Mouse (Mus musculus) neural tube, embryonic 12.5 days (tissue): ENCODE measurements around the gene Pole4. TPM values are rescaled to one million over a fixed set of nuclear protein-coding genes. Genes with fewer than 3 reads are reported as not detected.
A peak's percentile ranks its signal among the peaks of the same experiment; 100 is the strongest.

Experiments used
- ATAC-seq: fragments of 200-750 bp; cut with Nextera tagmentation; 2 replicates; pipeline ENCODE4 v1.8.0; 2017; ENCODE audit warnings: low read depth, mild to moderate bottlenecking, moderate TSS enrichment, moderate library complexity; ENCODE audit not compliant: low FRiP score
- H3K27ac ChIP-seq: fragments of 300-500 bp; sonication (generic); 2 replicates; pipeline ENCODE4 v1.5.1; 2016
- H3K27me3 ChIP-seq: fragments of 300-500 bp; sonication (generic); replicated peaks from 2 replicates; pipeline ENCODE4 v1.6.1; 2016; ENCODE audit warnings: mild to moderate bottlenecking
- H3K36me3 ChIP-seq: fragments of 300-500 bp; sonication (generic); 2 replicates; pipeline ENCODE4 v1.6.1; 2016; ENCODE audit warnings: mild to moderate bottlenecking
- H3K4me1 ChIP-seq: fragments of 300-500 bp; sonication (generic); 2 replicates; pipeline ENCODE4 v1.6.1; 2016
- H3K4me2 ChIP-seq: fragments of 300-500 bp; sonication (generic); replicated peaks from 2 replicates; pipeline ENCODE4 v1.6.1; 2016; ENCODE audit warnings: mild to moderate bottlenecking
- H3K4me3 ChIP-seq: fragments of 300-500 bp; sonication (generic); 2 replicates; pipeline ENCODE4 v1.5.1; 2016
- H3K9ac ChIP-seq: fragments of 300-500 bp; sonication (generic); 2 replicates; pipeline ENCODE4 v1.6.1; 2016; ENCODE audit warnings: mild to moderate bottlenecking
- H3K9me3 ChIP-seq: fragments of 300-500 bp; sonication (generic); 2 replicates; pipeline ENCODE4 v1.6.1; 2016; ENCODE audit warnings: mild to moderate bottlenecking
- WGBS: fragments of 180-500 bp; shearing (Covaris S2); methylation state at CpG from one replicate; pipeline ENCODE4 v1.1.7; 2016; 5-methylcytosine and 5-hydroxymethylcytosine counted together
- polyA plus RNA-seq: library from polyadenylated mRNA; unstranded; fragments of >200 nt; fragmentation: Nextera tagmentation; extraction: Ambion mirVana; gene quantifications from 2 replicates; pipeline ENCODE4 v1.2.1, GENCODE M21; 2016

Pole4 gene
- polyA plus RNA-seq, 1 experiment from 2014 or later: 102 TPM

DNA sequence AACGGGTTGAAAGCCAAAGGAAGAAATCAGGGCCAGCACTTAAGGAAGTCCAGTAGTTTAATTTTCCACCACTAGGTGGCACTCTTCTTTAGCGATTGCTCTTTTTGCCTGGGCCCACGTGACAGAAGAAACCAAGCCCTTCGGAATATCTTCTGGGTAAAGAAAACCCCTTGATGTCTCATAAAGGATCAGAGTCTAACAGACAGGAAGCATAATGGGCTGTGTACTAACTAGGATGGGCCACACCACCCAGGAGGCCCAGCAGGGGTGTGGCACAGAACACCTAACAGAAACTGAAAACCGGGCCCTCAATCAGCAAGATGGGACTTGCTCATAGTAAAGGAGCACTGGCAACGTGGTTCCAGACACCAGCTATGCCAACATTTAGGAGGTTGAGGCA lies 35.1 kb upstream of the Pole4 start:
- ATAC-seq: peak; percentile 45; the same call in 1 of the 2 replicates
- Histone ChIP-seq H3K4me1 (no peaks in the 10 kb centered on the region), H3K27me3 (no peaks in the 10 kb centered on the region), H3K27ac (no peak overlapping the region), H3K4me3 (no peak overlapping the region), H3K9ac (no peak overlapping the region), H3K36me3 (peaks cover 19% of the 10 kb centered on the region; the same call in 1 of the 2 replicates), H3K4me2 (0 out of 2 replicates have a peak overlapping the region, but pooled peaks have one; percentile 26), H3K9me3 (no peaks in the 10 kb centered on the region)
- 35% methylated on average over 6 of the region's 6 CpGs for WGBS

DNA sequence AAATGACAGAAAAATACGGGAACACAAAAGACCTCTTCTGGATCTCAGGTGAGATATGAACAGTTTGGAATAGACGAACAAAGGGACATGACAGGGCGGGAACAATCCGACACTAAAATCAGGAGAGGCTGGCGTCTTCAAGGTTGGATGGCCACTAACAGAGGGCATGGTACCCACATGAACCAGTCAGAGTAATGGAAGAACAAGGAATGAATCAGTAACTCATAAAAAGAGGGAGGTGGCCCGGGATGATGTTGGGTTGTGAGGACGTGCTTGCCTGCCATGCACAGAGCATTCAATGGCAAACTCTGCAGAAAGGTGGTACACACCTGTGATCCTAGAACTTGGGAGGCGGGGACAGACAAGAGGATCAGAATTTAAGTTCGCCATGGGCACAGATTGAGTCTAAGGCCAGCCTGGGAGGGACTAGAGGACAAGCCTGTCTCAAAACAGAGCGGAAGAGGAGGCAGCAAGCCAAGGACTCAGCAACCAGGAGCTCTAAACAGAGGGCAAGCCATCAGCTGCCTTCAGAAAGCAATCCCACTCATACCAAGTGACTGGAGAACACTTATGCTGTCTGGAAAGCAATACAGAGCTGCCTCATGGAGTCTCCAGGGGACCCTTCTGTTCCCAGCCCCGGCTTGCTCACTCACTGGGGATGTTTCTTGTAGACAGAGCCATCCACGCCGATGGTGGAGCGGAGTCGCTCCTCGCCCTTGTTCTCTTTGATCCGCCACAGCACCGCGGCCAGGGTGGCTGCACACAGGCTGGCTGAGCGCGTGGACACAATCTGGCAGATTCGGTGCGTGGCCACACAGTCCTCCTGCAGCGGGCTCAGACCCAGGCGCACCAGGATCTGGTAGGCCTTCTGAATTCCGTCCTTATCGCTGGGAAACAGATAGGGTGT lies 32.7 kb upstream of the Pole4 start:
- no peak for ATAC-seq
- Histone ChIP-seq H3K4me1 (no peaks in the 10 kb centered on the region), H3K27ac (no peak overlapping the region), H3K4me2 (no peak overlapping the region), H3K4me3 (no peak overlapping the region), H3K9ac (no peak overlapping the region), H3K36me3 (peaks cover 24% of the 10 kb centered on the region; the same call in 1 of the 2 replicates), H3K9me3 (no peaks in the 10 kb centered on the region), H3K27me3 (no peaks in the 10 kb centered on the region)
- WGBS: 95% methylated on average over 27 of the region's 27 CpGs

DNA sequence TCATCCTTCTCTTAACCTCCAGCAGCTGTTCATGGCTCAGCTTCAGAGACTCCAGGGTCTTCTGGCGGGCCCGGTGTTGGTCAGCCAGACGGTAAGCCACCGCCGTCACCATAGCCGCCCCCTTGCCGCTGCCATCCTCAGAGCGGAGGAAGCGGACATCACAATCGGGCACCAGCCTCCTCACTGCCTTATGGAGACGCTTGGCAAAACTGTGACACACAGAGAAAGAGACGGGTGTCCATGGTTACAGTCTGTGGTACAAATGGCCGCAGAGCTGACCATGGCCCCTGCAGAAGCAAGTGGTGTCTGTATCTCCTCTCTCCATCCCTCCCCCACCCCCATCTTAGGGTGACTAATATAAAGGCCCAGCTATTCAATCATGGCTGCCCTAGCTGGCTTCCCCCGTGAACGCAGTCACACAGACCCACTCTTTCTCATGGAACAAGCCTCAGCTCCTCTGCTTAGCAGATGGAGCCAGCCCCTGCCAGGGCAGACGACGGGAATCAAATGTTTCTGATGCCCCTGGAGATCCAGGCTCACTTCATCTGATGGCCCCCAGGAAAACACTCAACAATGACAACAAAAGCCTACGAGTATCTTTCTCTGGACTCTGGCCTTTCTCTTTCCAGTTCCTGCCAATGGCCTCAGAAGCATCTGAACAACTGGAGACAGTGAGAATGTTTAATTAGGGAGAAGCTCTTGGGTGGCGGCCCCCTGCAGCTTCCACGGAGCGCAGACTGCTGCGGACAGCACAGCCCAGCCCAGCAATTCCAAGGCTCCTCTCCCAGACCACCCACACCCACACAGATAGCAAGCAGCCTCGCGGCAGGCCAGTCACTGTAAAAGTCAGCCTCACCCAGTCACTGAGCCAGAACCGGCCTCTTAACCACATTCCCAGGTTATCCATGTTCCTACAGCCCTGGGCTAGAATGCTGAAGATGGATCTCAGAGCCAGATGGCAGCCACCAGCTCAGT lies 31.7 kb upstream of the Pole4 start:
- no peaks in the 10 kb centered on the region for H3K27me3 ChIP-seq
- H3K9ac ChIP-seq: no peak overlapping the region
- H3K4me2 ChIP-seq: no peak overlapping the region
- no peak overlapping the region for H3K4me3 ChIP-seq
- no peaks in the 10 kb centered on the region for H3K9me3 ChIP-seq
- peaks cover 22% of the 10 kb centered on the region; the same call in 1 of the 2 replicates for H3K36me3 ChIP-seq
- H3K27ac ChIP-seq: no peak overlapping the region
- H3K4me1 ChIP-seq: no peaks in the 10 kb centered on the region
- 88% methylated on average over 25 of the region's 25 CpGs for WGBS
- ATAC-seq: no peak

DNA sequence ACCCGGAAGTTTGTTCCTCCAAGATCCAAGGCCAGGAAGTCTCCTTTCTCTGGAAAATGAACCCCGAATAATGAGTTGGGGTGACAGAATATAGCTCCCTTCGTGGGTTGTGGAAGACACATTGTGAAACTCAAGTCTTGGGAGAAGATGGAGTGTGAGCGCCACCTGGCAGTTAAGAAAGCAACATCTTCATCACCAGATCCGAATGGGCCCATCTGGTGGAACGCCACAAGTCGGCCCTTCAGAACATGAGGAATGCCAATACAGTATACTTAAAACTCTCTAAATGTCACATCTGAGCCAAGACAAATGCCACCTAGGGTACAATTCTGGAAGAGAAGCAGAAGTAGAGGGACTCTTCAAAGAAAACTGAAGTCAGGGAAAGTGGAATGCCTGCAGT lies 30.2 kb upstream of the Pole4 start:
- ATAC-seq: no peak
- 90% methylated on average over 7 of the region's 7 CpGs for WGBS

DNA sequence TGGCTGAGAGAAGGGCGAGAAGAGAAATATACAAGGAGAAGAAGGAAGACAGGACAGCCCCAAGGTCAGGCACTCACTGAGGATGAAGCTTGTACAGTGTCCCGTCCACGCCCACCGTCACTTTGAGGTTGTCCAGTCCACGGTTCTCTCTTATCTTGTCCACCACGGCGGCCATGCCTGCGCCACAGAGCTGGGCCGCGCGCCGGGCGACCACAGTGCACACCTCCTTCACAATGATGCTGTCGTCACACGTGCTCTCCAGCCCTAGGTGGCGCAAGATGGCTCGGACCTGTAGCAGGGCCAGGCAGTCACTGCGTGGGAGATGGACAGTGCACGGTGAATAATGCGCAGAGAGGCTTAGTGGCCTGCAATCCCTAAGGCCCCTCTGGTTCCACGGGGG lies 23.5 kb upstream of the Pole4 start:
- WGBS: 93% methylated on average over 21 of the region's 21 CpGs
- Histone ChIP-seq H3K9ac (no peak overlapping the region), H3K4me3 (no peak overlapping the region), H3K27ac (no peak overlapping the region), H3K4me2 (no peak overlapping the region), H3K36me3 (peaks cover 14% of the 10 kb centered on the region), H3K9me3 (no peaks in the 10 kb centered on the region), H3K4me1 (no peaks in the 10 kb centered on the region), H3K27me3 (no peaks in the 10 kb centered on the region)
- ATAC-seq: no peak

More for the DNA sequence above, 30.2 kb upstream of the Pole4 start:
- H3K27ac ChIP-seq: no peak overlapping the region
- H3K9ac ChIP-seq: no peak overlapping the region
- no peak overlapping the region for H3K4me2 ChIP-seq
- no peak overlapping the region for H3K4me3 ChIP-seq
- H3K9me3 ChIP-seq: no peaks in the 10 kb centered on the region
- peaks cover 26% of the 10 kb centered on the region; the same call in 1 of the 2 replicates for H3K36me3 ChIP-seq
- no peaks in the 10 kb centered on the region for H3K4me1 ChIP-seq
- no peaks in the 10 kb centered on the region for H3K27me3 ChIP-seq

DNA sequence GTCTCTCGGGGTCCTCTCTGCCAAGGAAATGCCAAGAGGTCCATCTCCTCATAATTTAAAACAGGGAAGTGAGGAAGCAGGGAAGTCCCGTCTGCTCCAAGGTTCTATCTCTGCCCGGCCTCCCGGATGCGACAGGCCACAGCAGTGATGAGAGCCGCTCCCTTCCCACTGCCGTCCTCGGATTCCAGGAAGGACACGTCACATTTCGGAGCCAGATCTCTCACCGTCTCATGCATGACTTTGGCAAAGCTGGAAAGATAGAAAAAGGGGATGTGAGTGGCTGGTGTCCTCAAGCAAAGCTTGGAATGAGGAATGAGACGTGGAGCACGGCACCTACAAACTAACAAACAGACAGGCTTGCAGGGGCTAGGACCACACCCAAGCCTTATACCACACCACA lies 22.0 kb upstream of the Pole4 start:
- H3K27me3 ChIP-seq: no peaks in the 10 kb centered on the region
- peaks cover 11% of the 10 kb centered on the region for H3K36me3 ChIP-seq
- no peak overlapping the region for H3K4me3 ChIP-seq
- H3K9me3 ChIP-seq: no peaks in the 10 kb centered on the region
- no peak overlapping the region for H3K27ac ChIP-seq
- 94% methylated on average over 13 of the region's 13 CpGs for WGBS
- H3K4me1 ChIP-seq: peaks cover 7% of the 10 kb centered on the region; the same call in 1 of the 2 replicates
- no peak for ATAC-seq
- H3K4me2 ChIP-seq: no peak overlapping the region
- no peak overlapping the region for H3K9ac ChIP-seq

DNA sequence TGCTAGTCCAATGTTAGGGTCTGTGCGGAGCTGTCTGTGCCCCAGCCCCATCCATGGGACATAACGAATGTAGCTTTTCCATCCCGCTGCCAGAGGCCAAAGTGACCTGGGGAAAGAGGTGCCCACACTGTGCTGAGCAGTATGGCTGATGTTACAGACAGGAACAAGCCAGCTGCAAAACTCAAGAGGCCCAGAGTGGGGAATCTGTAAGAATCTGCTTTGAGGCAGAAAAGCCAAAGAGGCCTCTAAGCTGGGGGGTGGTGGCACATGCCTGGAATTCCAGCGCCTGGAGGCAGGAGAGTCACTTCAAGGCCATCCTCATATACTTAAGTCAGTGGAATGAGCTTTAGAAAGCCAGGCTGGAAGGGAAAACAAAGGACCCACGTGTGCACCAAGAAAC lies 18.2 kb upstream of the Pole4 start:
- Histone ChIP-seq H3K27me3 (no peaks in the 10 kb centered on the region), H3K36me3 (peaks cover 7% of the 10 kb centered on the region), H3K4me1 (peaks cover 7% of the 10 kb centered on the region; the same call in 1 of the 2 replicates), H3K9me3 (no peaks in the 10 kb centered on the region), H3K27ac (no peak overlapping the region), H3K9ac (0 out of 2 replicates have a peak overlapping the region, but pooled peaks have one; percentile 26), H3K4me2 (no peak overlapping the region), H3K4me3 (no peak overlapping the region)
- 50% methylated on average over 5 of the region's 5 CpGs for whole genome bisulfite sequencing
- ATAC-seq: no peak

DNA sequence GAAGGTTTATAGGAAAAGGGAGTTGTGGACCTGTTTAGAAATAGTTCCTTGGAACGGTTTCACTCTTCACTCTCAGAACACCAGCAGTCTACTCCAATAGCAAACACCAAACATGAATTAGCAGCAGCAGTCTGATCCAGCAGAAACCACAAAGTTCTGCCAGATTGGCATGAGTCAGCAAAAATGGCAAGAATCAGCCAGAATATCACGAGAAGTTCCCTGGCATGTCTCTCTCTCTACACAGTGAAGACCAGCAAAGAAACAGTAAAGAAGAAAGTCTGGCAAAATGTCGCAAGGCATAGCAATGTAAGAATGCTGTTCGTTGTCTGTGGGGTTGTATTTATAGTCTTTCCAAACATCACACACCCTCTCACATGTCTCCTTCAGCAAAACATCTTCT lies 11.0 kb upstream of the Pole4 start:
- Histone ChIP-seq H3K9me3 (no peaks in the 10 kb centered on the region), H3K36me3 (no peaks in the 10 kb centered on the region), H3K27ac (no peak overlapping the region), H3K4me2 (no peak overlapping the region), H3K27me3 (no peaks in the 10 kb centered on the region), H3K9ac (no peak overlapping the region), H3K4me1 (no peaks in the 10 kb centered on the region), H3K4me3 (no peak overlapping the region)
- no peak for ATAC-seq
- WGBS: 86% methylated on average over 4 of the region's 4 CpGs

DNA sequence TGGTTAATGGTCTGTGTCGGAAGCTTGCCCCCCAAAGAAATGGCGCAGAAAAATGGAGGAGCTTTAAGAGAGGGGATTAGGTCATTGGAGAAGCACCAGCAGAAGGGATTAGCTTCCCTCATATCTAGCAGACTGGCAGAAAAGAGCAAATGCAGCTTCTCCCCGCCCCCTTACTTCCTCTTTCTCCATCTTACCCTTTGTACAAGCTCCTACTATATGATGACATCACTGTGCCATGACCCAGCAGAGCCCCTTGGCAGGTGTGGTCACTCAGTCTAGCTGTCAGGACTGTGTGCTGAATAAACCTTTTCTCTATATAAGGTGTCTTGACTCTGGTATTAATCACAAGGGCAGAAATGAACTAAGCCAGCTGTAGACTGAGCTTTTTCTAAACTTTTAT lies 10.5 kb upstream of the Pole4 start:
- Histone ChIP-seq H3K9me3 (no peaks in the 10 kb centered on the region), H3K4me1 (no peaks in the 10 kb centered on the region), H3K4me3 (no peak overlapping the region), H3K27me3 (no peaks in the 10 kb centered on the region), H3K4me2 (no peak overlapping the region), H3K36me3 (no peaks in the 10 kb centered on the region), H3K27ac (no peak overlapping the region), H3K9ac (no peak overlapping the region)
- WGBS: 86% methylated on average over 3 of the region's 3 CpGs
- ATAC-seq: no peak

DNA sequence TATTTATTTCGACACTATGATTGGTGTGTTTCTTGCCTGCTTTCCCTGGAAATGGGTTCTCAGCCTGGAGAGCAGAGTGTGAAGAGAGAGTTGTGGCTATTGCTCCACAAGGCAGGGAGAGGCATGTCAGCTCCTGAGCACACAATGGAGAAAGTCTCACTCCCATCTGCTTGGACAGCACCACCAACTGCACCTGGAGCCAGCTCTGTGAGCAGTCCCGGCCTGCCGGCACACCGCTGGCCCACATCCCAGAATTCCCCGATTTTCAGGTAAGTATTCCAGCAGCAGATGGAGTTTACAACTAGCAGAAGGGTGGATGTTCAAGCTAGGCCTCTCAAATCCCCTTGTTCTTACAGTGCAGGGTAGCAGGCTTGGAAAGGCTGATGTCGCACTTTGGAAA lies 10.1 kb upstream of the Pole4 start:
- H3K27me3 ChIP-seq: no peaks in the 10 kb centered on the region
- H3K4me3 ChIP-seq: no peak overlapping the region
- no peak overlapping the region for H3K4me2 ChIP-seq
- H3K27ac ChIP-seq: no peak overlapping the region
- ATAC-seq: no peak
- no peak overlapping the region for H3K9ac ChIP-seq
- H3K36me3 ChIP-seq: no peaks in the 10 kb centered on the region
- 87% methylated on average over 6 of the region's 6 CpGs for WGBS
- H3K9me3 ChIP-seq: no peaks in the 10 kb centered on the region
- H3K4me1 ChIP-seq: no peaks in the 10 kb centered on the region

DNA sequence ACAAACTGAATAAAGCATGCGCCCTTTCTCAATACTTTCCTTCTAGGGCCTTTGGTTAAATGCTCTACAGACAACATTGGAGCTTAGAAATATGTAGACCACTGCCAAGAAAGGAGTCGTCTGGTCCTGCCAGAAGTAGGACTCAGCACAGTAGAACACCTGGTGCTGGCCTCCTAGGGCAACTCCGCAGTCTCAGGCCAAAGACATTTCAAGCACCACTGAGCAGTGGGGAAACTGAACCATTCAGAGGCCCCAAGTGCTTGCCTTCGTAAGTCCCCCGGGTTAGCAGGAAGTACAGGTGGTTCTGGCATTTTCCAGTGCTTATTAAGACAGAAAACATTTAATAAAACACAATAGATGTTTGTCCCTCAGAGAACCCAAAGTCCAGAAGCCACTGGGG lies 9.7 kb upstream of the Pole4 start:
- no peak overlapping the region for H3K4me3 ChIP-seq
- no peak overlapping the region for H3K27ac ChIP-seq
- no peaks in the 10 kb centered on the region for H3K4me1 ChIP-seq
- no peaks in the 10 kb centered on the region for H3K27me3 ChIP-seq
- H3K4me2 ChIP-seq: no peak overlapping the region
- H3K9ac ChIP-seq: no peak overlapping the region
- 90% methylated on average over 5 of the region's 5 CpGs for WGBS
- no peak for ATAC-seq
- no peaks in the 10 kb centered on the region for H3K9me3 ChIP-seq
- H3K36me3 ChIP-seq: no peaks in the 10 kb centered on the region

DNA sequence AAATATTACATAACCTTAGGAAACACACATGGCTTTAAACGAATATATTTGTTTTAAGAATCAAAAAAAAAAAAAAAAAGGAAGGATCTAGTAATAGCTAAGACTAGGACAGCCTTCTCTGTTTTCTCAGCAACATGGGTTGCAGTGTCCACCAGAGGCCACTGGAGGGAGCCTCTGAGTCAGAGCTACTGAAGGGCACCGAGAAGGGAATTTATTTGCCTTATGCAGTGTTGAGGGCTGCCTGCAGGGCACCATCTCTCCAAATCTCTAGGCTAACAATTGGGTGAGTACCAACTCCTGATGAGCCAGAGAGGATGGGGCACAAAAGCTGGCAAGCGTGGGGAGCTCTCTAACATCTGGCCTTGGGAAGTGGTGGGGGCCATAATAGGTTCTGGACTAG lies 9.1 kb upstream of the Pole4 start:
- H3K4me3 ChIP-seq: no peak overlapping the region
- H3K4me1 ChIP-seq: no peaks in the 10 kb centered on the region
- ATAC-seq: peak; percentile 80
- H3K4me2 ChIP-seq: no peak overlapping the region
- WGBS: 22% methylated on average over 3 of the region's 3 CpGs
- no peaks in the 10 kb centered on the region for H3K9me3 ChIP-seq
- no peaks in the 10 kb centered on the region for H3K27me3 ChIP-seq
- no peak overlapping the region for H3K27ac ChIP-seq
- H3K36me3 ChIP-seq: no peaks in the 10 kb centered on the region
- H3K9ac ChIP-seq: no peak overlapping the region
